Mouse (Mus musculus) spleen, adult 18-20 months (tissue): ENCODE results near the gene Olfr959.

ENCODE experiments used
- DNase-seq, 2 experiments: peaks; one replicate each; pipeline ENCODE4 v3.0.0; 2022; ENCODE audit warnings: mixed read lengths in 2 of 2

The Olfr959 gene

GRCm38 (mm10) chr9:39575469-39575868, at the start of gene Olfr959:
Olfr959 (minus strand) TSS chr9:39575569.
- DNase-seq = no peak

GRCm38 (mm10) chr9:39624711-39625110, 49.3 kb upstream of the Olfr959 start:
- no peak for DNase-seq

GRCm38 (mm10) chr9:39623783-39624182, 48.4 kb upstream of the Olfr959 start:
- DNase-seq = no peak

GRCm38 (mm10) chr9:39621073-39621472, 45.7 kb upstream of the Olfr959 start, which contains the start of gene Olfr960:
Olfr960 (plus strand) TSS chr9:39621373.
- no peak for DNase-seq

GRCm38 (mm10) chr9:39611953-39612352, 36.6 kb upstream of the Olfr959 start:
- no peak for DNase-seq

GRCm38 (mm10) chr9:39610355-39610754, 35.0 kb upstream of the Olfr959 start, which contains the start of gene Olfr148:
Olfr148 (plus strand) TSS chr9:39610655.
- DNase-seq = no peak

- DNase-seq = no peak
Observed at GRCm38 (mm10) chr9:39608497-39608896, 33.1 kb upstream of the Olfr959 start.

- DNase-seq = no peak
Observed at GRCm38 (mm10) chr9:39603999-39604453, 28.7 kb upstream of the Olfr959 start, which contains the start of gene AW551984. AW551984 (minus strand) TSS chr9:39604403.

- DNase-seq = no peak
Observed at GRCm38 (mm10) chr9:39603333-39603845, 28.0 kb upstream of the Olfr959 start.

GRCm38 (mm10) chr9:39602536-39603332, 27.4 kb upstream of the Olfr959 start:
- DNase-seq = no peak

- no peak for DNase-seq
Observed at GRCm38 (mm10) chr9:39577050-39577449, 1.7 kb upstream of the Olfr959 start.

- DNase-seq = no peak
Observed at GRCm38 (mm10) chr9:39558349-39558647, 17.1 kb downstream of the Olfr959 start.

- no peak for DNase-seq
Observed at GRCm38 (mm10) chr9:39557529-39558348, 17.6 kb downstream of the Olfr959 start.

- no peak for DNase-seq
Observed at GRCm38 (mm10) chr9:39553946-39554345, 21.4 kb downstream of the Olfr959 start, which contains the start of gene Olfr958. Olfr958 (minus strand) TSS chr9:39554054.

- no peak for DNase-seq
Observed at GRCm38 (mm10) chr9:39550806-39551205, 24.6 kb downstream of the Olfr959 start.

GRCm38 (mm10) chr9:39523616-39524285, 51.6 kb downstream of the Olfr959 start:
- DNase-seq = no peak
